Mouse (Mus musculus): ENCODE measurements around the gene Nostrin. TPM values are rescaled to one million over a fixed set of nuclear protein-coding genes. Genes with fewer than 3 reads are reported as not detected.

Nostrin gene
- polyA plus RNA-seq, 1 experiment from 2014 or later = 9.2 TPM

- H3K9ac ChIP-seq = no peak overlapping the region
- H3K27me3 ChIP-seq = no peaks in the 10 kb centered on the region
- WGBS (ENCODE audit: insufficient replicate concordance) = 48% methylated on average over 7 of the region's 7 CpGs
- H3K4me1 ChIP-seq (replicated peaks) = peaks cover 6% of the 10 kb centered on the region; the same call in 1 of the 2 replicates
- no peak overlapping the region for H3K27ac ChIP-seq
- DNase-seq = no peak
- no peaks in the 10 kb centered on the region for H3K36me3 ChIP-seq
- no peak for ATAC-seq (ENCODE audit: low read depth)
- no peak overlapping the region for H3K4me3 ChIP-seq (replicated peaks)
- H3K4me2 ChIP-seq = no peak overlapping the region
- H3K9me3 ChIP-seq (replicated peaks) = no peaks in the 10 kb centered on the region
Observed at GRCm38 (mm10) chr2:69129425-69130210, 6.0 kb upstream of the Nostrin start.

GRCm38 (mm10) chr2:69132046-69132445 is 3.6 kb upstream of the Nostrin start:
- no peaks in the 10 kb centered on the region for H3K36me3 ChIP-seq
- peaks cover 13% of the 10 kb centered on the region for H3K4me1 ChIP-seq (replicated peaks)
- 0 out of 2 replicates have a peak overlapping the region, but pooled peaks have one; percentile 29 for H3K27ac ChIP-seq
- H3K9me3 ChIP-seq (replicated peaks) = no peaks in the 10 kb centered on the region
- H3K4me3 ChIP-seq (replicated peaks) = no peak overlapping the region
- no peaks in the 10 kb centered on the region for H3K27me3 ChIP-seq
- ATAC-seq (ENCODE audit: low read depth) = peak; percentile 62
- no peak overlapping the region for H3K9ac ChIP-seq
- H3K4me2 ChIP-seq = 0 out of 2 replicates have a peak overlapping the region, but pooled peaks have one; percentile 6
- no peak for DNase-seq
- 61% methylated on average over 3 of the region's 3 CpGs for whole genome bisulfite sequencing (ENCODE audit: insufficient replicate concordance)

GRCm38 (mm10) chr2:69132488-69133040 is 3.0 kb upstream of the Nostrin start:
- Histone ChIP-seq H3K4me1 (replicated peaks) (peaks cover 13% of the 10 kb centered on the region), H3K27ac (peak overlapping the region; percentile 29; the same call in 1 of the 2 replicates), H3K4me3 (replicated peaks) (no peak overlapping the region)

GRCm38 (mm10) chr2:69134186-69134585 is 1.4 kb upstream of the Nostrin start:
- Histone ChIP-seq H3K27me3 (no peaks in the 10 kb centered on the region), H3K36me3 (no peaks in the 10 kb centered on the region), H3K4me1 (replicated peaks) (peaks cover 13% of the 10 kb centered on the region), H3K4me3 (replicated peaks) (no peak overlapping the region), H3K4me2 (no peak overlapping the region), H3K9me3 (replicated peaks) (no peaks in the 10 kb centered on the region), H3K27ac (no peak overlapping the region), H3K9ac (no peak overlapping the region)
- 50% methylated on average over 1 of the region's 1 CpGs for WGBS (ENCODE audit: insufficient replicate concordance)
- ATAC-seq (ENCODE audit: low read depth) (no peak), DNase-seq (no peak)

More at GRCm38 (mm10) chr2:69132488-69133040, 3.0 kb upstream of the Nostrin start:
- 44% methylated on average over 5 of the region's 5 CpGs for WGBS (ENCODE audit: insufficient replicate concordance)
- no peaks in the 10 kb centered on the region for H3K9me3 ChIP-seq (replicated peaks)
- no peaks in the 10 kb centered on the region for H3K36me3 ChIP-seq
- no peak for DNase-seq
- no peaks in the 10 kb centered on the region for H3K27me3 ChIP-seq
- H3K9ac ChIP-seq = no peak overlapping the region
- ATAC-seq (ENCODE audit: low read depth) = peak; percentile 26; the same call in 1 of the 2 replicates
- peak overlapping the region; percentile 6; the same call in 1 of the 2 replicates for H3K4me2 ChIP-seq

GRCm38 (mm10) chr2:69134937-69135336 is 663 bp upstream of the Nostrin start:
- Histone ChIP-seq H3K4me3 (replicated peaks) (no peak overlapping the region), H3K27me3 (no peaks in the 10 kb centered on the region), H3K9ac (no peak overlapping the region), H3K36me3 (no peaks in the 10 kb centered on the region), H3K4me1 (replicated peaks) (peaks cover 7% of the 10 kb centered on the region), H3K27ac (peak overlapping the region; percentile 69), H3K4me2 (peak overlapping the region; percentile 36), H3K9me3 (replicated peaks) (no peaks in the 10 kb centered on the region)
- 0 out of 2 replicates have a peak, but pooled peaks have one; percentile 26 for ATAC-seq (ENCODE audit: low read depth)
- DNase-seq = no peak
- WGBS (ENCODE audit: insufficient replicate concordance) = 34% methylated on average over 9 of the region's 9 CpGs

GRCm38 (mm10) chr2:69137406-69138084 is 1.9 kb downstream of the Nostrin start:
- peaks cover 7% of the 10 kb centered on the region for H3K4me1 ChIP-seq (replicated peaks)
- H3K9ac ChIP-seq = no peak overlapping the region; the same call in 1 of the 2 replicates
- 76% methylated on average over 10 of the region's 10 CpGs for WGBS (ENCODE audit: insufficient replicate concordance)
- H3K36me3 ChIP-seq = no peaks in the 10 kb centered on the region
- H3K4me2 ChIP-seq = peak overlapping the region; percentile 36
- no peaks in the 10 kb centered on the region for H3K9me3 ChIP-seq (replicated peaks)
- no peak for DNase-seq
- no peak for ATAC-seq (ENCODE audit: low read depth)
- no peaks in the 10 kb centered on the region for H3K27me3 ChIP-seq
- no peak overlapping the region; the same call in 1 of the 2 replicates for H3K4me3 ChIP-seq (replicated peaks)
- H3K27ac ChIP-seq = no peak overlapping the region

GRCm38 (mm10) chr2:69138759-69139158 is 3.2 kb downstream of the Nostrin start:
- 68% methylated on average over 4 of the region's 4 CpGs for WGBS (ENCODE audit: insufficient replicate concordance)
- no peak for DNase-seq
- H3K27ac ChIP-seq = no peak overlapping the region
- H3K9me3 ChIP-seq (replicated peaks) = no peaks in the 10 kb centered on the region
- H3K36me3 ChIP-seq = no peaks in the 10 kb centered on the region
- peaks cover 7% of the 10 kb centered on the region for H3K4me1 ChIP-seq (replicated peaks)
- ATAC-seq (ENCODE audit: low read depth) = no peak
- no peaks in the 10 kb centered on the region for H3K27me3 ChIP-seq
- H3K9ac ChIP-seq = no peak overlapping the region
- H3K4me2 ChIP-seq = no peak overlapping the region
- no peak overlapping the region for H3K4me3 ChIP-seq (replicated peaks)

GRCm38 (mm10) chr2:69140215-69140614 is 4.6 kb downstream of the Nostrin start:
- Histone ChIP-seq H3K36me3 (no peaks in the 10 kb centered on the region), H3K4me1 (replicated peaks) (peaks cover 4% of the 10 kb centered on the region; the same call in 1 of the 2 replicates), H3K4me3 (replicated peaks) (no peak overlapping the region), H3K27ac (no peak overlapping the region), H3K9me3 (replicated peaks) (no peaks in the 10 kb centered on the region), H3K27me3 (no peaks in the 10 kb centered on the region), H3K4me2 (no peak overlapping the region), H3K9ac (no peak overlapping the region)
- WGBS (ENCODE audit: insufficient replicate concordance) = 44% methylated on average over 2 of the region's 2 CpGs
- DNase-seq (no peak), ATAC-seq (ENCODE audit: low read depth) (no peak)

- no peak overlapping the region for H3K4me2 ChIP-seq
- 52% methylated on average over 4 of the region's 4 CpGs for WGBS (ENCODE audit: insufficient replicate concordance)
Observed at GRCm38 (mm10) chr2:69140816-69141215, 5.2 kb downstream of the Nostrin start.

GRCm38 (mm10) chr2:69148691-69149090 is 13.1 kb downstream of the Nostrin start:
- 47% methylated on average over 3 of the region's 3 CpGs for WGBS (ENCODE audit: insufficient replicate concordance)
- H3K9ac ChIP-seq = no peak overlapping the region
- no peaks in the 10 kb centered on the region for H3K4me1 ChIP-seq (replicated peaks)

More at GRCm38 (mm10) chr2:69140816-69141215, 5.2 kb downstream of the Nostrin start:
- no peaks in the 10 kb centered on the region for H3K27me3 ChIP-seq
- no peaks in the 10 kb centered on the region for H3K4me1 ChIP-seq (replicated peaks)
- no peaks in the 10 kb centered on the region for H3K36me3 ChIP-seq
- no peak overlapping the region for H3K9ac ChIP-seq
- H3K27ac ChIP-seq = no peak overlapping the region
- H3K4me3 ChIP-seq (replicated peaks) = no peak overlapping the region
- DNase-seq = no peak
- no peak for ATAC-seq (ENCODE audit: low read depth)
- no peaks in the 10 kb centered on the region for H3K9me3 ChIP-seq (replicated peaks)

GRCm38 (mm10) chr2:69149154-69149553 is 13.6 kb downstream of the Nostrin start:
- DNase-seq = no peak
- Histone ChIP-seq H3K27me3 (no peaks in the 10 kb centered on the region), H3K27ac (no peak overlapping the region), H3K9ac (no peak overlapping the region), H3K36me3 (no peaks in the 10 kb centered on the region), H3K4me3 (replicated peaks) (no peak overlapping the region), H3K4me2 (no peak overlapping the region), H3K4me1 (replicated peaks) (no peaks in the 10 kb centered on the region), H3K9me3 (replicated peaks) (no peaks in the 10 kb centered on the region)
- WGBS (ENCODE audit: insufficient replicate concordance) = 69% methylated on average over 10 of the region's 10 CpGs
- no peak for ATAC-seq (ENCODE audit: low read depth)

More at GRCm38 (mm10) chr2:69148691-69149090, 13.1 kb downstream of the Nostrin start:
- Histone ChIP-seq H3K36me3 (no peaks in the 10 kb centered on the region), H3K27me3 (no peaks in the 10 kb centered on the region), H3K9me3 (replicated peaks) (no peaks in the 10 kb centered on the region), H3K27ac (no peak overlapping the region), H3K4me3 (replicated peaks) (no peak overlapping the region), H3K4me2 (no peak overlapping the region)
- DNase-seq = no peak
- ATAC-seq (ENCODE audit: low read depth) = no peak

Measured in liver, embryonic 13.5 days (tissue).